Mouse (Mus musculus): ENCODE data around the gene Znhit6.

DNA sequence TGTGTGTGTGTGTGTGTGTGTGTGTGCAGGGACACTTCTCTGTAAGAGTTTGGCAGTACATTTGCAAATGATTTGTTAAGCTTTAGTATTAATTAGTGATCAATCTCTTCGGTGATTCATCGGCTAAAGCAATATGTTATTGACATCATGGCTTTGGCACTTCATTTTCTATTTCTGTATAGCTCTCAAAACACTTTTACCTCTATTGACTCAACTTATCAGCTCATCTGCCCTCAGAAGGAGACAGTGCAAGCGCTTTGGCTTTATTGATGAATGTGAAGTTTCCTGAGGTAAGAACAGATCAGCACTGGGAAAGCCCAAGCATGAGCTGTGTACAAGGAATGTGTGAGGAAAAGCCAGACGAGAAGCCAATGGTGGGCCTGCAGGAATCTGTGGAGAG lies 45.2 kb downstream of the Znhit6 start:
- TF ChIP-seq POLR2A (IDR thresholded peaks at IDR 0.05; ENCODE audit: extremely low read depth, insufficient read depth, low read length) (no peak), CTCF (IDR thresholded peaks at IDR 0.05; ENCODE audit: extremely low read depth, insufficient read depth, low read length) (no peak)
